Mouse (Mus musculus) embryo, embryonic 11.5 days (tissue): Measurements from ENCODE around the gene Gm21870.
"Not testable (repeated sequence)": the region's sequence is repeated elsewhere in the genome, so short reads cannot be mapped to it uniquely, and the experiment has no call there.

Source experiments
- DNase-seq: peaks from one replicate; pipeline ENCODE4 v3.0.0-alpha.2; 2012; ENCODE audit warnings: low read depth, low spot score

Gm21870 gene

GRCm38 (mm10) chrX:33986716-33987115, at the start of gene Gm21870:
Gene Gm21870 (minus strand): TSS chrX:33986816.
- DNase-seq, result not testable (repeated sequence)

GRCm38 (mm10) chrX:33956440-33956839, 30.2 kb downstream of the Gm21870 start, which contains the start of gene Btbd35f6:
Gene Btbd35f6 (minus strand): TSS chrX:33956540.
- not testable (repeated sequence) for DNase-seq
